10 mouse cellular contexts compared by ENCODE assay signal in the genomic region with DNA sequence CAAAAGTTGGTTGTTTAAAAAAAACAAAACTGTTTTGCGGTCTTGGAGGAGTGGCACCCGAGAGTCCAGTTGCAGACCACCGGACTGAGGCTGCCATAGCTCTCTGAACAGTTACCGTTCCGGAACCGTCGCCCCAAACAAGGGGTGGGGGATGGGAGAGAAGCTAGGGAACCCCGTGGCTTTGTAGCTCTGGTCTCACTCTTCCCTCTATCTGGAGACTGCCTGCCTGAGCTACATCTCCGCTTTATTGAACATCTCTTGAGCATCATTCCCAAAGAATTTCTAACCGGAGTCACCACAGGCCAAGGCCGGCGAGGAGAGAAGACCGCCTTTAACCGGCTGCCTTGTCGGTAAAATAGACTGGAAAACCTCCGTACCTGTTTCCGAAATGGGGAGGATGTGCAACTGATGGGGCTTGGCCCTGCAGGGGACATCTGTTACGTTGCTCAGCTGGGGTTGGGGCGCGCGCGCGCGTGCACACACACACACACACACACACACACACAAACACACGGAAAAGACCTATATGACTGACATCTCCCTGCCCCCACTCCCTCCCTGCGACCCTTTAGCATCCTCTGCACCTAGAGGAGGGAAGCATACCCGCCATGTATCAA.
DNase-seq lines count a peak whose midpoint lies in the region; ATAC-seq and TF ChIP-seq lines count a peak whose summit lies in the region.
"Had no signal": no experiment of that assay in that cellular context is flagged by ENCODE, and none has a peak within 500 bp of the region (broad histone marks: within the 10 kb centered on the region; RNA-seq: fewer than 3 reads in every experiment).

No protein-coding gene starts in this region.

- no peak overlapping the region for H3K4me3 ChIP-seq in hindbrain, embryonic 15.5 days
- H3K4me3 ChIP-seq in hindbrain, embryonic 12.5 days: no peak overlapping the region
- peak overlapping the region; percentile 10; the same call in 1 of the 2 replicates for H3K4me3 ChIP-seq in testis, adult 2 months (ENCODE audit: control insufficient read depth, low read depth, low read length)
- peak overlapping the region; percentile 10; the same call in 1 of the 2 replicates for H3K4me3 ChIP-seq in embryonic facial prominence, embryonic 12.5 days
- H3K4me3 ChIP-seq in intestine, embryonic 16.5 days (ENCODE audit: low read length): no peak overlapping the region
- H3K4me3 ChIP-seq: neural tube, embryonic 13.5 days had no signal

- TF ChIP-seq CTCF in testis, adult 2 months (IDR thresholded peaks at IDR 0.05; ENCODE audit: control insufficient read depth, insufficient read depth, insufficient replicate concordance, low read depth, low read length): no peak

- peaks cover 44% of the 10 kb centered on the region for H3K4me1 ChIP-seq in hindbrain, embryonic 15.5 days (replicated peaks)
- peaks cover 40% of the 10 kb centered on the region for H3K4me1 ChIP-seq in hindbrain, embryonic 12.5 days
- peaks cover 29% of the 10 kb centered on the region for H3K4me1 ChIP-seq in testis, adult 2 months (ENCODE audit: control insufficient read depth, insufficient read depth, low read length)
- H3K4me1 ChIP-seq in embryonic facial prominence, embryonic 12.5 days: peaks cover 44% of the 10 kb centered on the region
- H3K4me1 ChIP-seq in intestine, embryonic 16.5 days (ENCODE audit: control insufficient read depth, insufficient read depth, low read length): peaks cover 36% of the 10 kb centered on the region

- H3K27ac ChIP-seq in hindbrain, embryonic 15.5 days (replicated peaks): no peak overlapping the region
- H3K27ac ChIP-seq in hindbrain, embryonic 12.5 days: no peak overlapping the region
- H3K27ac ChIP-seq in testis, adult 2 months (ENCODE audit: control insufficient read depth, insufficient read depth, low read depth, low read length): no peak overlapping the region
- no peak overlapping the region for H3K27ac ChIP-seq in embryonic facial prominence, embryonic 12.5 days
- no peak overlapping the region for H3K27ac ChIP-seq in intestine, embryonic 16.5 days (ENCODE audit: low read length)
- H3K27ac ChIP-seq: neural tube, embryonic 13.5 days had no signal

- DNase-seq in testis, postnatal 10 days (ENCODE audit: low spot score): no peak
- DNase-seq in splenic B cell, adult 2 months (ENCODE audit: low read depth, low spot score): peak; percentile 32
- DNase-seq: cerebellum, postnatal 36 days; lung, postnatal 10 days had no signal

- 2% methylated on average over 27 of the region's 27 CpGs for WGBS in hindbrain, embryonic 15.5 days
- under 1% methylated on average over 27 of the region's 27 CpGs for WGBS in hindbrain, embryonic 12.5 days
- 1% methylated on average over 27 of the region's 27 CpGs for WGBS in embryonic facial prominence, embryonic 12.5 days
- 2% methylated on average over 27 of the region's 27 CpGs for WGBS in intestine, embryonic 16.5 days

- H3K9me3 ChIP-seq in hindbrain, embryonic 15.5 days: no peaks in the 10 kb centered on the region
- no peaks in the 10 kb centered on the region for H3K9me3 ChIP-seq in hindbrain, embryonic 12.5 days (replicated peaks)
- no peaks in the 10 kb centered on the region for H3K9me3 ChIP-seq in embryonic facial prominence, embryonic 12.5 days
- H3K9me3 ChIP-seq in intestine, embryonic 16.5 days (ENCODE audit: control insufficient read depth, low read length): no peaks in the 10 kb centered on the region
- H3K9me3 ChIP-seq: neural tube, embryonic 13.5 days had no signal

- H3K36me3 ChIP-seq in hindbrain, embryonic 15.5 days: no peaks in the 10 kb centered on the region
- no peaks in the 10 kb centered on the region for H3K36me3 ChIP-seq in hindbrain, embryonic 12.5 days
- H3K36me3 ChIP-seq in testis, adult 2 months (ENCODE audit: control insufficient read depth, insufficient read depth, low read length): no peaks in the 10 kb centered on the region
- no peaks in the 10 kb centered on the region for H3K36me3 ChIP-seq in embryonic facial prominence, embryonic 12.5 days
- no peaks in the 10 kb centered on the region for H3K36me3 ChIP-seq in splenic B cell, adult 2 months (ENCODE audit: control insufficient read depth, insufficient read depth, low read length, poor library complexity, severe bottlenecking)
- no peaks in the 10 kb centered on the region for H3K36me3 ChIP-seq in intestine, embryonic 16.5 days (ENCODE audit: control insufficient read depth, insufficient read depth, low read length)
- H3K36me3 ChIP-seq: neural tube, embryonic 13.5 days had no signal

- TF ChIP-seq POLR2A in testis, adult 2 months (IDR thresholded peaks at IDR 0.05; ENCODE audit: control insufficient read depth, low read depth, low read length): no peak

- peak overlapping the region; percentile 5; the same call in 1 of the 2 replicates for H3K4me2 ChIP-seq in hindbrain, embryonic 15.5 days
- no peak overlapping the region for H3K4me2 ChIP-seq in hindbrain, embryonic 12.5 days (replicated peaks)
- peak overlapping the region; percentile 15 for H3K4me2 ChIP-seq in embryonic facial prominence, embryonic 12.5 days (replicated peaks)
- no peak overlapping the region for H3K4me2 ChIP-seq in intestine, embryonic 16.5 days (ENCODE audit: low read depth, low read length)
- H3K4me2 ChIP-seq: neural tube, embryonic 13.5 days had no signal

- no peak overlapping the region for H3K9ac ChIP-seq in hindbrain, embryonic 15.5 days
- no peak overlapping the region for H3K9ac ChIP-seq in hindbrain, embryonic 12.5 days
- H3K9ac ChIP-seq in embryonic facial prominence, embryonic 12.5 days: no peak overlapping the region
- no peak overlapping the region for H3K9ac ChIP-seq in intestine, embryonic 16.5 days (ENCODE audit: low read depth, low read length)
- H3K9ac ChIP-seq: neural tube, embryonic 13.5 days had no signal

- H3K27me3 ChIP-seq in hindbrain, embryonic 15.5 days: peaks cover 76% of the 10 kb centered on the region
- H3K27me3 ChIP-seq in hindbrain, embryonic 12.5 days: peaks cover 86% of the 10 kb centered on the region
- peaks cover 3% of the 10 kb centered on the region; the same call in 1 of the 2 replicates for H3K27me3 ChIP-seq in testis, adult 2 months (ENCODE audit: control insufficient read depth, insufficient read depth, low read length)
- H3K27me3 ChIP-seq in embryonic facial prominence, embryonic 12.5 days: peaks cover 86% of the 10 kb centered on the region
- H3K27me3 ChIP-seq in splenic B cell, adult 2 months (ENCODE audit: control insufficient read depth, insufficient read depth, low read length, poor library complexity, severe bottlenecking): peaks cover 4% of the 10 kb centered on the region; the same call in 1 of the 2 replicates
- peaks cover 77% of the 10 kb centered on the region for H3K27me3 ChIP-seq in intestine, embryonic 16.5 days (replicated peaks; ENCODE audit: control insufficient read depth, insufficient read depth, low read length)

- no peak for ATAC-seq in hindbrain, embryonic 15.5 days (ENCODE audit: low FRiP score, low read depth)
- no peak for ATAC-seq in hindbrain, embryonic 12.5 days (ENCODE audit: low FRiP score)
- no peak for ATAC-seq in embryonic facial prominence, embryonic 12.5 days (ENCODE audit: insufficient number of reproducible peaks, insufficient read depth, low FRiP score, low TSS enrichment)
- ATAC-seq in intestine, embryonic 16.5 days: no peak

Comparison
In these comparisons a context has a peak if more than half of its experiments do, and no peak if none do; other contexts are left out.
1. H3K4me2 ChIP-seq: peak in hindbrain, embryonic 15.5 days (single experiment) and embryonic facial prominence, embryonic 12.5 days (single experiment); none in hindbrain, embryonic 12.5 days (single experiment) and intestine, embryonic 16.5 days (single experiment).
2. H3K4me3 ChIP-seq: peak in testis, adult 2 months (single experiment) and embryonic facial prominence, embryonic 12.5 days (single experiment); none in hindbrain, embryonic 15.5 days (single experiment), hindbrain, embryonic 12.5 days (single experiment) and intestine, embryonic 16.5 days (single experiment).